Mouse (Mus musculus): ENCODE measurements around the gene Cyp2s1.
A peak's percentile ranks its signal among the peaks of the same experiment; 100 is the strongest.

The Cyp2s1 gene

GRCm38 (mm10) chr7:25816241-25816919, at the start of gene Cyp2s1:
Gene Cyp2s1 (minus strand): TSS chr7:25816913.
- DNase-seq: peak in 1 of 2 experiments; percentile 22

- no peak for DNase-seq
Observed at GRCm38 (mm10) chr7:25864861-25865260, 48.1 kb upstream of the Cyp2s1 start.

DNA sequence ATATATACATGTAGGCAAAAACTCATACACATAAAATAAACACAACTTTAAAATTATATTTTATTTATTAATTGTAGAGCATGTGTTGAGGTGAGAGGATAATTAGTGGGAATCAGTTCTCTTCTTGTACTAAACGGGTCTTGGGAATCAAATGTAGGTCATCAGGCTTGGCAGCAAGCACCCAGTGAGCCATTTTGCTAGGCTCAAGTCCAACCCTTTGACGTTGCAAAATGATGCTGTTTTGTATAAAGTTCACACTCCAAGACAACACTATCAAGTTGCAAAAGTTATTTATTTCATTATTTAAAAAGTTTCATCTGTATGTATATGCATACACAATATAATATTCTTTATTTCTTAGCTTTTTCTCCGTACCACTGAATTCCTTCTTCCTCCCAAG, 47.0 kb upstream of the Cyp2s1 start:
- DNase-seq: no peak

DNA sequence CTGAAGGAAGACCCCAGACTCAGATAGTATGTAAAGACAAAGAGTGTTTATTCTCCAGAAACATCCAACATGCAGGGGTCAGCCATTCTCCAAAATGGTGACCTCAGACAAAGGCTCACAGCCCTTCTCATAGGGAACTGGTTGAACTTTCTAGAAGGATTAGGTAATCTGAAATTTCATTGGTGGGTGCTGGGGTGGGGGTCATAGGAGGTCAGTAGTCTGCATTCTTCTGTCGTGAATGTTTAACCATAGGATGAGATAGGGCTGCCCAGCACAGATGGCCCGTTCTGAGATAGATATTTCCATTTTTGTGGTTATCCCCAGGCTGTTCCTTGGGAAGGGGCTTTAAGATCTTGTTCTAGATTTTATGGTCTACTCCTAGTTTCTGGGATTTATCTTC, 45.7 kb upstream of the Cyp2s1 start:
- DNase-seq: no peak

DNA sequence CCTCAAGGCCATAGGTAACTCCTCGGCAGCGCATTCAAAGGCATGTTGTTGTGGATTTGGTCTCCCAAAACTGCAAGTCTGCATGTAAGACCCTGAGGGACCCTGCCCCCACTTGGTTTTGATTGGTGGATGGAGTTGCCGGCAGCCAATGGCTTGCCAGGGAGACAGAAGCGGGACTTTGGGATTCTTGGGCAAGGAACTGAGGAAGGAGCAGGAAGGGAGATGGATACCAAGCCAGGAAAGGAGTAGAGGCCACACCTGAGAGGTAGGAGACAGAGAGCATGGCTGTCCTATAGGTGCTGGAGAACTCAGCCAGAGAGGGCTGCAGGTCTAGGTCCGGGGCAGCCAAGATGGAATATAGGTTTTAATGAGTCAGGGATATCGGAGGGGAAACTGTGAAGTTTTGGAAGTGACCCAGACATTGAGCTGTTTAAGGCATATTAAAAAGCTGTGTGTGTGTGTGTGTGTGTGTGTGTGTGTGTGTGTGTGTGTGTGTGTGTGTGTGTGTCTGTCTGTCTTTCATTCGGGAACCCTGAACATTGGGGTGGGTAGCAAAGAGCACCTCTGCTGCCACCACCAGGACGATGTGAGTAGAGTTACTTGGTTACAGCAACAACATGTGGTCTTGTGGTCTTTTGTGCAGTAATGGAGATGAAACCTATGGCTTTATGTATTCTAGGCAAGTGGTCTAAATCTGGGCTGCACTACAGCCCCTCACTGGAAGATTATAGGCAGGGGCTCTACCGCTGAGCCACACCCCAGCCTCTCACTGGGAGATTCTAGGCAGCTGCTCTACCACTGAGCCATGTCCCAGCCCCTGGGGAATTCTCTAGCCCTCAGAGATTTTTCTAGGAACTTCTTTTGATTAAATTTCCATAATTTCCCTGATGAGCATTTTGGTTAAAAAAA, 43.5 kb upstream of the Cyp2s1 start:
- DNase-seq: peak in 1 of 2 experiments; percentile 4

- DNase-seq: peak; percentile 52 to 69
Observed at GRCm38 (mm10) chr7:25855082-25855481, 38.4 kb upstream of the Cyp2s1 start.

DNA sequence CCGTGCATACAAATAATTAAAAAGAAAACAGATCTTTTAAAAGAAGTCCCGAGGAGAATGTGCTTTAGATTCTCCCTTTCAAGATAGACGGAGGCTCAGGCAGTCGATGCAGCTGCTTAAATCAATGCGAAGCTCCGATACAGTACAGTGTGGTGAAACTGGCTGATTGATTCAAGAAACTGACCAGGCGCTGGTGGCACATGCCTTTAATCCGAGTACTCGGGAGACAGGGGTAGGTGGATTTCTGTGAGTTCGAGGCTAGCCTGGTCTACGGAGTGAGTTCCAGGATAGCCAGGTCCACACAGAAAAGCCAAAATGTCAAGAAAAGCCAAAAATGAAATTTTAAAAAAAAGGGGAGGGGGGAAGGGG, 31.7 kb upstream of the Cyp2s1 start:
- DNase-seq: peak in 1 of 2 experiments; percentile 39

DNA sequence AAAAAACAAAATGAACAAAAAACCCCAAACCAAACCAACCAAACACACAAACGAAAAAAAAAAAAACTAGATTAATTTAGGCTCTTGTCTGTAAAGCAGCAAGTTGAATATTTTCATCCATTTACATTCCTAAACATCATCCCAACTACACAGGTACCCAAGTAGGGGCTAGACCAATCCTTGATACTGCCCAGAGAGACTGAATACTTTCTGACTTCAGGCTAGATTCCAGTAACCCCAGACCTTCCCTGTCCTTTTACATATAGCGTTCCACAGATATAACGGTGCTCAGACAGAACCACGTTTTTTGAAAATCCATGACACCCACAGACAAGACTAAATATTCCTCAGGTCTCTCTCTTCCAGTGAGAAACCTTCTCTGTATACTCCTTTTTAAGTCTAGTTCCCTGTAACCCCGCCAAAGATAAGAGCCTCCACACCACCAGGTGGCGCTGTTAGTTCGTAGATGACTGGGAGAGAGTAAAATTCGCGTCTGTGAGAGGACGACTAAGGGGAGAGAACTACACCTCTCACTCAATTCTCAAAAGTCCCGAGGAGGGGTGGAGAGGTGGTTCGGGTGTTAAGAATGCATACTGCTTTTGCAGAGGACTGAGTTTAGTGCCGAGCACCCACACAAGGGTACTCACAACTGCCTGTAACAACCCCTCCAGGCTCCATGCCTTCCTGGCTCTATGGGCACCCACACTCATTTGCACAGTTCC, 31.2 kb upstream of the Cyp2s1 start:
- peak; percentile 84 to 91 for DNase-seq

DNA sequence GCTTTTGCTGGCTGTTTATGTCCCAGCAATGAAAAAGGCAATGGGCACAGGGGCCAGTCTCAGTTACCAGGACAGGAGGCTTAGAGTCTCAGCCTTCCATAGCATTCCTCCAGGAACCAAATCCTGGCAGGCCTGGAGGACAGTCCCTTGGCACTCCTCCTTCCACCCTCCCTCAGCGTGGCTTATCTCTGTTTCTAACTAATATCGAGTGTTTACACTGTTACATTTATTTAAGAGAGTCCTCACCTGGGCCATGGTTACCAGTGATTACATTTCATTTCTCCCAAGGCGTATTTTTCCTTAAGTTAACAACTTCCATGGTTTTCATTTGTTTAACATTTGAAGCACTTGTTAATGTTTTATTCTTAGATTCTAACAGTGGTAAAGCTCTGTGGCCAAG, 28.2 kb upstream of the Cyp2s1 start:
- DNase-seq: no peak

DNA sequence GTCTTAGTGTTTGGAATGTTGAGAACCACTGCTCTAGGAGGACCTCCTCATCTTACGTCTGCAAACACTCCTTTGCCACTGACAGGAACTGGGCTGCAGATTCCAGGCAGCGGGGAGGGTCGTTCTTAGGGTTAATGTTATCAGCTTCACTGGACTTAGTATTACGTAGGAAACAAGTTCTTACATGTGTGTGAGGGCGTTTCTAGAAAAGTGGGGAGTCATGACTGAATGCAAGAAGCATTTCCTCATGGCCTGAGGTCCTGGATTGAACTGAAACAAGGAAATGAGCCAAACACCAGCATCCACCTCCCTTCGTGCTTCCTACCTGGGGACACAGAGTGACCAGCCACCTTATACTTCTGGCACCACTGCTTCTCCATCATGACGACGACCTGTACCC, 27.7 kb upstream of the Cyp2s1 start:
- no peak for DNase-seq

GRCm38 (mm10) chr7:25843492-25843891, 26.8 kb upstream of the Cyp2s1 start:
- DNase-seq: no peak

GRCm38 (mm10) chr7:25840908-25841307, 24.2 kb upstream of the Cyp2s1 start:
- DNase-seq: no peak

DNA sequence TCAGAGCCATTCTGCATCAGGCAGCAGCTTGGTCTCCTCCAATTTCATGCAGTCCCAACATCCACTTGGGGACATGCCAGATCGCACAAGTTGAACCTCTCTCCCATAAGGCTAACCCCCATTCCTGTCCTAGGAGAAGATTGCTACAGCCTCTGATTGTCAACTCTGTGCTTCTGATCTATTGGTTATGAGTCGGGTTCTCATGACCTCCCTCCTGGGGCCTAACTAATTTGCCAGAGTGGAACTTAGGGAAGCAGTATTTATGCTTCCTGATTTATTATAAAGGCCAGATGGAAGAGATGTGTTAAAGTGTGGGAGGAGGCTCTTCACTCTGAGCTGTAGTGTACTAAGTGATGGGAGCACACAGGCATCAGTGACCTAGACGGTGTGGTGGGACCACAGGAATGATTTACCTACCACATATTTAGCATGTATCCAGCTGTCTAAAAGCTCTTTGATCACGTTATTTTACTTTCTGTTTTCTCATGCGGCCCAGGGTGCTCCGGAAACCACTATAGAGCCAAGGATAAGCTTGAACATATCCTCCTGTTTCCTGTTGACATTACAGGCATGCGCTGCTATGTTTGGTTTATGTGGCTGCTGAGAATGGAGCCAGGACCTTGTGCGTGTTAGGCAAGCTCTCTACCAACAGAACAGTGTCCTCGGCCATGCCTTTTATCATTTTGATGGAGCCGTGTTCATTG, 18.6 kb upstream of the Cyp2s1 start:
- no peak for DNase-seq

DNA sequence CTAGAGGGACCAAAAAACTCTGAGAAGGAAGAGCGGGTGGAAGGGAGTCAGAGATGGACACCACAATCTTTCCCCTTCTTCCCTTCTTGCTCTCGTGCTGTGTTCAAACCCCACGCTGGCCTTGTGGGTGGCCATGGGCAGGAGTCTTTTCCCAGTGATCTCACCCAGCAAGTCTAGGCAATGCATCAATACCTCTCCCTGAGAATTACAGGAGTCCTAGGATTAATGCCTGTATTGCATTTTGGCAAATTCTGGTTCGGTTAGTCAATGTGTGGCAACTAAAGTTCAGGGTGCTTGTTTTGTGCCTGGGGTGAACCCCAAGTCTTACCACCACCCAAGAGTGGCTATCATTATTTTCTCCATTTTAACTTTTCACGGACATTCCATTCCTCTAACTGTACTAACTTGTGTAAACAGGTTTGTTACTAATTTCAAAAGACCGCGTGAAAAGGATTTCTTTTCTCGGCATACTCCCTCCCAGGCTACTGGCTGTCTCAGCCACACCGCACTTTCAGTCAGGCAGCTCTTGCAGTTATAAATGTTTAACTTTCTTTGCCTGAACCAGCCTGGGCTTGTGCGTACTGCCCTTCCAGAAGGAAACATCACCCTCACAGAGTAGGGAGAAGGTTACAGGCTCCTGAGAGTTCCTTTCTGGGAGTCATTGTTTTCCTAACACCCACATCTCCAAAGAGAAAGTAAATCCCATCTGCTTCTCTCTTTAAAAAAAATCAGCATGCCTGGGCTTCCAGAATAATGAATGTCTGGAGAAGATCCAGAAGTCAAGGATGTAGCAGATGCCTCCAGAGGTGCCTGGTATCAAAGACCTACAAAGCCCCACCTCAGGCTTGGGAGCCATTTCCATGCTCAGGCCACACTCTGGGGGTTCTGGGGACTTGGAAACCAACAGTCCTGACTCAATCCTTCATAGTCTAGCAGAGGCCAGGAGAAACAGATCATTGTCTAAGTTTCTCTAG, 15.1 kb upstream of the Cyp2s1 start:
- no peak for DNase-seq

DNA sequence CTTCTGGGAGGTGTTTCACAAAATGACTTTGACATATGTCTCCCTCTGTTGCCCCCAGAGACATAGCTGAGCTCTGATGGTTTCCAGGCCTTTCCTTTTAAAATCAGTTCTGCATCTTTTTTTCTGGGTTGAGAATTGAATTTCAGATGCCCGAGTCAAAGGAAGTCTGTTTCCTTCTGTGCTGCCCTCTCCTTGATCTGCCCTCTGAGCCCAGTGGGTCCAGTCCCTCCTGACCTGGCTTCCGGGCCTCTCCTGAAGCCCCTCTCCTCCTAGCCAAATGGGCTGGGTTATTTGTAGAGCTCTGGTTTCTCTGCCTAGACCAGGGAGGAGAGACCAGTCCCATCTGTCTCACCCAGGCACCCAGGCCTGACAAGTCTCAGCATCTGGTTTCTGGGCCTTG, 13.5 kb upstream of the Cyp2s1 start:
- DNase-seq: no peak

DNA sequence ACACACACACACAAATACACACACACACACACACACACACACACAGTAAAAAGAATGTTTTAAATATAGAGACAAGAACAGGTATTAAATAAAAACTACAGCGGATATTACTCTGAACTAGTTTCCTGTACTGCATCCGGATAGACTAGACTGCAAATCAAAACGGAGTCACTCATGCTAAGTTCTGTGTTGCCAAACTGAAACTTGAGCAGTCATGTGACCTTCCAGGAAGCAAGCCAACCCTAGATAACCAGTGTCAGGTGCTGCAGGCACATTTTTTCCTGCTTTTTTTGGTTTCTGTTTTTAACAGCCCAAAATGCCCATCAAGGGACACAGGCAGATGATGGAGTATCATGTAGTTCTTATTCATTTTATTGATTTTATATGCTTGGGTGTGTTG, 10.5 kb upstream of the Cyp2s1 start:
- DNase-seq: no peak

GRCm38 (mm10) chr7:25826029-25826428, 9.3 kb upstream of the Cyp2s1 start:
- no peak for DNase-seq

DNA sequence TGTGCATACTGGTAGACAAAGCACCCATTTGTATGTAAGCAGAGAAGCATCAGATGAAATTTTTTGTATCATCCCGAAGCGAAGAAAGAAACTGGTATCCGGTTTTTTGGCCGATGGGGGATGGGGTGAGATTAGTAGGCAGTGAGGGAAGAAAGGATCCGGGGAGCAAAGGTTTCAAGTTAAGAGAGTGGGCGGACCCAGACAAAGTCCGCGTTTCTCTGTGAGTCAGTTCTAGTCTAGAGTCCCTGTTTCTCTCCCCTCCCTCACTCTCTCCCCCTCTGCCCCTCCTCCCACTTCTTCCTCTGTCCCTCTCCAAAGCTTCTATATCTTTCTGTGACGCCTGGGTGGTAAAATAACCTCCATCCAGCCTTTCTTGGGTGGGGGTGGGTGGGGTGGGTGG, 8.3 kb upstream of the Cyp2s1 start:
- DNase-seq: no peak

GRCm38 (mm10) chr7:25815571-25815970, 1.1 kb downstream of the Cyp2s1 start:
- DNase-seq: no peak

- no peak for DNase-seq
Observed at GRCm38 (mm10) chr7:25814711-25815110, 2.0 kb downstream of the Cyp2s1 start.

GRCm38 (mm10) chr7:25812195-25812594, 4.5 kb downstream of the Cyp2s1 start:
- no peak for DNase-seq

DNA sequence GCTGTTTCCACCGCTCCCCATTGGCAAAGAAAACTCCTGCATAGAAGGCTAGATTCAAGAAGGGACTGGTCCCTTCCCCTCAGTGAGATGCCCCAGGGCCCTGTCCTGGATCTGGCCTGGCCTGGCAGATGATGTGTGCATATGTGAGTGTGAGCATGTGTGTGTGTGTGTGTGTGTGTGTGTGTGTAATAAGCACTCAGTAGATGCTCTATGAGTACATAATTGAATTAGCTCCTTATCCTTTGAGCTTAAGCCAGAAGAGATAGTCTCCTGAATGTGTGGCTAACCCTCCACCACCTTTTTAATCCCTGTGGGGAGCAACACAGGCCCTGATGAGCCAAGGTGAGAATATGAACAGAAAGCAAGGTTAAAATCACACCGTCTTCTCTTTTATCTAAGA, 5.0 kb downstream of the Cyp2s1 start:
- no peak for DNase-seq

Measured in cerebellum, postnatal 25 days (tissue).